Mouse (Mus musculus) left cerebral cortex, postnatal 25 days (tissue): Measurements from ENCODE around the gene Pink1. TPM values are rescaled to one million over a fixed set of nuclear protein-coding genes. Genes with fewer than 3 reads are reported as not detected.
A peak's percentile ranks its signal among the peaks of the same experiment; 100 is the strongest.

Source experiments
- DNase-seq, 2 experiments: peaks; one replicate each; pipeline ENCODE4 v3.0.0; 2022; ENCODE audit warnings: low spot score in 2 of 2, mixed read lengths in 1 of 2
- intact Hi-C: fragments of 180-260 bp; cut with DNase I; formaldehyde crosslinking; loops from one replicate; pipeline ENCODE4 v1.15.1; 2025
- microRNA-seq, 2 experiments: library from miRNA; unstranded; fragments of <30 nt; microRNA quantifications; one replicate each; pipeline ENCODE4 v1.2.0; 2022
- total RNA-seq, 2 experiments: library from RNA; stranded (reverse); gene quantifications; 2 replicates each; pipeline ENCODE4 v1.2.3; 2021

Pink1 gene
- total RNA-seq, 2 experiments from 2014 or later: 261 to 283 TPM

DNA sequence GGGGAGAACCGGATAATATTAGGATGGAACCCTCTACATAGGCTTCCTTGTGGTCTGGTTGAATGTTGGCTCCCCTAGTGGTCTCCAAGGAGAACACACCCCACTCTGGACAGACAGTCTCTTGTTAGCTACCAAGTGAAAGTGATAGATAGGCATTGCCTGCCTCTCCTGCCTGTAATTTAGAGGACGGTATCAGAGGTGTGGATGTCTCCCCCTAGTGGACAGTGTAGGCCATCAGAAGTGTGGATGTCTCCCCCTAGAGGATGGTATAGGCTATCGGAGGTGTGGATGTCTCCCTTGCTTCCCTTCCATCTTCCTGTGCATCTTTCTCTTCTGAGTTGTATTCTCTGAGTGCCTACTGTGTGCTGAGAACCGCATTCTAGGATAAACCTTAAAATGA lies 43.3 kb downstream of the Pink1 start:
- DNase-seq: peak in 1 of 2 experiments; percentile 85
- intact Hi-C loops: no loop called here

- intact Hi-C loops: no loop called here
- peak; percentile 29 to 76 for DNase-seq
Observed at GRCm38 (mm10) chr4:138278346-138278745, 47.8 kb downstream of the Pink1 start.

DNA sequence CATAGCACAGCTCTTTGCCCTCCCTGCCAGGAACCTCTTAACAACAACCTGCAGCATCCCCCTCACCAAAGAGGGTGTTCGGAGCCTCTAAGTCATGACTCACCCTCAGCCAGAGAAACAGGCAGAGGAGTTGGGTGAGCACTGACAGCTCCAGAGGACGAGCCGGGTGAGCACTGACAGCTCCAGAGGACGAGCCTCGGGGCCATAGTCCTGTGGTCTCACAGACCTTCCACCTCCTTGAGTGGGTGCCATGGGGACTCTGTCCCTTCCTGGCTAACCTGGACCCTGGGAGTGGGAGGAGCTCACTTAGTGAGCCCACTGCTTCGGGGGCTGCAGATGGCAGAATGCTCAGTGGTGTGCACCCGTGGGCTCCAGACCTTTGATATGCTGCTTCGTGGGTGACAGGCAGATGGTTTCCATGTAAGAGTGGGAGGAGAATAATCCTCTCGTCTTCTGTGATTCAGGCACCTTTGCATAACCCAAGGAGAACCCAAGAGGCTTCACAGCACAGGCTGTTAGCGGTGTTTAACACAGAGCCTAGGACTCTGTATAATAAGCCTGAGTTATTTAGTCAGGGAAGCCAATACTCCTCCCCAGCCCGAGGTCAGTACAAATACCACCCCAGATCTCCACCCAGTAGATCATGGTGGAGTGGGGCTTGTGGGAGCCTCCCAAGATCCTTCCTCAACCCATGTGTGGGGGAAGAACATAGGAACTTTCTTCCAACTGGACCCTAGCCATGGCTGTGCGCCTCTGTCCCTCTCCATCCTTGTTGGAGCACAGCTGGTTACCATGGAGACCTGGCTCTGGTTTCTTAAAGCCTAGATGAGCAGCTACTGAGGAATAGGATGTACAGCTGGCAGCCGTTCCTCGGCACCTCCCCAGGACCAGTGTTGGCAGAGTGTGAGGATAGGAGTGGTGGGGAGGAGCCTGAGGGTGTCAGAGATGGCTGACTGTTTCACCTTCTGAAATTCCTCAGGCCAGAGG lies 53.8 kb downstream of the Pink1 start:
- intact Hi-C loops: no loop called here

GRCm38 (mm10) chr4:138267869-138268268 lies 58.2 kb downstream of the Pink1 start:
- no peak for DNase-seq
- intact Hi-C loops: no loop called here

More for the DNA sequence above, 53.8 kb downstream of the Pink1 start:
- DNase-seq: peak; percentile 65 to 91

Small RNA genes within 50 kb of the gene (microRNA-seq; reads per million reads assigned to microRNA genes)
- gene Gm27646: 0 reads per million in 2 experiments
- 17.1 to 18.6 reads per million in 2 experiments for gene Mir7019

Other genes starting within 250 kb of the Pink1 start
- 100 to 1,000 TPM; 169 to 180 TPM for gene Hp1bp3, start 110.0 kb downstream of the Pink1 start, total RNA-seq
- gene Sh2d5, start 75.9 kb downstream of the Pink1 start, total RNA-seq: 10 to 100 TPM; 60.0 to 68.4 TPM
- gene Kif17, start 75.9 kb downstream of the Pink1 start, total RNA-seq: 10 to 100 TPM; 23.7 to 25.1 TPM
- gene Ddost, start 21.6 kb downstream of the Pink1 start, total RNA-seq: 10 to 100 TPM; 94.8 to 96.3 TPM
- 1 to 10 TPM; 1.7 to 2.1 TPM for gene Cda, start 41.7 kb upstream of the Pink1 start, total RNA-seq
- gene Fam43b, start 70.2 kb upstream of the Pink1 start, total RNA-seq: 10 to 100 TPM; 27.8 to 34.8 TPM
- 10 to 100 TPM; 61.8 to 61.9 TPM for gene Mul1, start 108.4 kb upstream of the Pink1 start, total RNA-seq
- 1,000 to 10,000 TPM; 1,251 to 1,365 TPM for gene Camk2n1, start 128.0 kb upstream of the Pink1 start, total RNA-seq